In genomic region chr3:153453127-153454049, GRCm38 (mm10) we compare ENCODE assay signal across 13 mouse cellular contexts.
"Had no signal": no experiment of that assay in that cellular context is flagged by ENCODE, and none has a peak within 500 bp of the region (broad histone marks: within the 10 kb centered on the region; RNA-seq: fewer than 3 reads in every experiment).

No protein-coding gene starts in this region.

- H3K4me1 ChIP-seq: limb, embryonic 10.5 days had no signal

- H3K4me2 ChIP-seq: liver, embryonic 11.5 days; lung, embryonic 14.5 days; neural tube, embryonic 15.5 days had no signal

- H3K9ac ChIP-seq: lung, embryonic 14.5 days; neural tube, embryonic 15.5 days had no signal

- H3K27me3 ChIP-seq: neural tube, embryonic 15.5 days had no signal

- DNase-seq: kidney, postnatal 14 days; lung, embryonic 14.5 days; lung, postnatal 10 days; lung, postnatal 4 days; midbrain, embryonic 14.5 days; thymus, postnatal 25 days had no signal

- H3K4me3 ChIP-seq: left cerebral cortex, adult 2 months; limb, embryonic 10.5 days; midbrain, embryonic 10.5 days; myocyte; neural tube, embryonic 15.5 days had no signal

- H3K27ac ChIP-seq: left cerebral cortex, adult 2 months; limb, embryonic 10.5 days; midbrain, embryonic 10.5 days; neural tube, embryonic 15.5 days; stomach, postnatal 0 days had no signal

- H3K36me3 ChIP-seq: midbrain, embryonic 10.5 days; neural tube, embryonic 15.5 days had no signal

- H3K9me3 ChIP-seq: limb, embryonic 10.5 days; midbrain, embryonic 10.5 days; neural tube, embryonic 15.5 days had no signal
